Mouse (Mus musculus) pancreas, adult 10 weeks (tissue): ENCODE results near the gene Copg1. TPM values are rescaled to one million over a fixed set of nuclear protein-coding genes. Genes with fewer than 3 reads are reported as not detected.

Source experiments
- polyA plus RNA-seq: library from polyadenylated mRNA; stranded (reverse); fragments of 350-450 nt; fragmentation: Illumina TruSeq; extraction: RNeasy Lipid Tissue Mini Kit (QIAGEN cat#74804); gene quantifications from one replicate; pipeline ENCODE4 v1.2.3, GENCODE M21; 2015; ENCODE audit warnings: low read depth, low replicate concordance; ENCODE audit not compliant: insufficient read depth

The Copg1 gene
- polyA plus RNA-seq = 33.3 TPM

DNA sequence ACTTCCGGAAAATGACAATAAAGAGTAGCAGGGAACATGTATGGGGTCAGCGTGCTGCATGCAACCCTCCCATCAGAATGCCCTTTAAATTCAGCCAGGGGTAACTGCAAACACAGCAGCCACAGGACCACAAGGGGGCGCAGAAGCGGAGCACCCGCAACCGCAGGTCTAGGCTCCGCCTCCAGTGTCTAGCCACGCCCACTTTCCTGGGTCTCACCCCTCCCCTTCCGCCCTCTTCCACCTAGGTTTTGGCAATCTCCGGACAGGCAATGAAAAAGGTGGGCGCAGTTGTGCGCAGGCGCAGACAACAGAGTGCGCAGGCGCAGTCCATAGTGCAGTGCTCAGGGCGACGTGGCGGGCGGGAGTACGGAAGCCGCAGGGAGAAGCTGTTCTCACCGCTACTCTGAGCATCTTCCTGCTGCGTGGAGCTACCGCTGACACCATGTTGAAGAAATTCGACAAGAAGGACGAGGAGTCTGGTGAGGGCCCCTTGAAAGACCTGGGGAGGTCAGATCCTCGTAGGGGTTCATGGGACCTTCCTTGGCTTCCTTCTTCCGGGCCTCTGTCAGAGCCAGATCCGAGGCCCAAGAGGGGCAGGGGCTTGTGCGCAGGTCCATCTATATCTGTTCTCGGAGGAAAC is at the start of gene Copg1:
Gene Copg1, plus strand, starts transcription at position 221 of the 640 bp plus-strand sequence.

DNA sequence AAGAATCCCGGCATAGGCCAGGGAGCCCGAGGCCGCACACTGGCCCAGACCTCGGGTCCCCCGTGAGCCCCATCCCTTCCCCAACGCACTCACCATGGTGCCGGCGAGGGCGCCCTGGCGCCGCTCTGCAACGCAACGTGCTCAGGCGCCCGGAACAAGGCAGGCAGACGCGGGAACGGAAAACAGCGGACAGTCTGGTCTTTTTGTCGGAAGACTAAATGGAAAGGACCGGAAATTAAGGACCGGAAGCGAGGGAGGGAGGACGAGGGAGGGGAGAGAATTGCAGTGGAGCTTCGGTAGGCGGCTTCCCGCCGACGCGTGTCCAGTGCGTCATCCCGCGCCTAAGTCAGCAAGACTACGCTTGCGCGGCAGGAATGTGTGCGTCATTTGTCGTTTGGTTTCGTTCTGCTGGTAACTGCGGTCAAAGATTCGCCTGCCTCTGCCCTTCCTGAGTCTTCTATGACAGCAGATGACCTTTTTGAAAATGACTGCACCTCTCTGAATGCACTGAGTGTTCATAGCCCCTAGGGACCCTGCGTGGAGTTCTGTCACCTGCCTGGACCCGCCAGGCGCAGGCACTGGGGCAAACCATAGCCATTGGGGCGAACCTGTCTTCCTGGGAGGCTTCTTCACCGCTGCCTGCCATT is 48.9 kb upstream of the Copg1 start, which contains the start of gene Isy1:
Gene Isy1, minus strand, starts transcription at position 248 of the 647 bp plus-strand sequence.

DNA sequence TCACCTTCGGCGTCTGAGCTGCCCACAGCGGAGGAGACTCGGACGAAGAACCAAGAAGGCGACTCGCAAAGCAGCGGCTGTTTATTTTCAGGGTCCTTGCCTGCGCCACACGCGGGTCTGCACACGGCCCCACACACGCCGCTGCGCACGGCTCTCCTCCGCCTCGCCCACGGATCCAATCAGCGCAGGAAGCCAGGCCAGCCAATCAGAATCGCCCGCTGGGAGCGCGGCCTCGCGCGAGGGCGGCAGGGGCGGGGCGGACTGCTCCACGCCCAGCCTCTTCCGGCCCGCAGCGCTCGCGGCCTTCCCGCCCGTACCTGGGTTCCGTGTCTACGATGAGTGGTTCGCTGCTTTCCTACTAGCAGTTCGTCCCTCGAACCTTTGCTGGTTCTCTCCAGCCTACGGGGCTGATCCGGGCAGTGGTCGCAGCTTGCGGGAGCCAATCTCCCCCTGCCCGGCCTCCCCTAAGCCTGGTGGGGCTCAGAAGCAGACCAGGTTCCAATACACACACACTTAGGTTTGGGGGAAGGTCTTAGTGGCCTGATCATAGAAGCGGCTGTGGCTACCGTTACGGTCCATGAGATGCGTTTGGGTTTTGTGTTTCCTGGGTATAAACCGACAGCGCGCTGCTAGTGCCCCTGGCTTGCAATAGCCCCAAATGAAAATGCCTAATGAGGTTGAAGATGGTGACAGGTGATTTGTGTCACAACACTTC is 36.6 kb upstream of the Copg1 start, which contains the start of gene Cnbp:
Gene Cnbp, minus strand, starts transcription at position 207 of the 715 bp plus-strand sequence.

DNA sequence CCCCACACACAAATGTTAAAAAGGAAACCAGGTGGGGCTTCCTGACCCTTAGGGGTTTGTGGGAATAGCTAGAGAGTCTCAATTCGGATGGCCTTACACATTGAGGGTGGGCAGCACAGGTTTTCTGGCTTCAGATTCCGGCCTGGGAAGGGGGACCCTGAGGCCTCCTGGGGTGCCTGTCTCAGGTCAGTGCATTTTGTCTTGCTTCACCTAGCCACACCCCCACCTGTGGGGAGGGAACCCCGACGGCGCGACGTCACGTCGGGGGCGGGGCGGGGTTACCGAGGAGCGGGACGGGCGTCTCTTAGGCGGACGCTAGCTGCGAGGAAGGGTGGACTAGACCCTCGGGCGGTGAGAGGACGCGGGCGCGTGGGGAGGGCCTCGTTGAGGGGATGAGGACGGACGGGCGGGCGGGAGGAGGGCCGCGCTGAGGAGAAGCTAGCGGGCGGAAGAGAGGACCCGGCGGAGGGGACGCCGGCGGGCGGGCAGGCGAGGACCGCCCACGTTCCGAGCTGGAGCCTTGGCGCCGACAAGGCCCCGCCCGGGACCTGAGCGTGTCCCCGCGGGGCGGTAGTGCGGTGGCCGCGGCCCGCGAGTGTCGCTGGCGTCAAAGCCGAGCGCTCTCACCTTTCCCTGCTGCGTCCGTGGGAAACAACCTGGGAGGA is 26.2 kb downstream of the Copg1 start, which contains the start of gene Hmces:
Gene Hmces, plus strand, starts transcription at position 275 of the 665 bp plus-strand sequence.

Other genes with a start within 250 kb of the Copg1 start
- 1.2 TPM for gene Aplf, start 215.6 kb upstream of the Copg1 start, polyA plus RNA-seq
- 1.2 TPM for gene Efcc1, start 156.9 kb upstream of the Copg1 start, polyA plus RNA-seq
- gene Gp9, start 109.7 kb upstream of the Copg1 start, polyA plus RNA-seq = not detected
- 4.3 TPM for gene Rab43, start 75.7 kb upstream of the Copg1 start, polyA plus RNA-seq
- 0.72 TPM for gene Gm45140, start 52.0 kb upstream of the Copg1 start, polyA plus RNA-seq
- gene Isy1, start 49.0 kb upstream of the Copg1 start, polyA plus RNA-seq = 3.9 TPM
- 82.7 TPM for gene Cnbp, start 36.7 kb upstream of the Copg1 start, polyA plus RNA-seq
- 7.3 TPM for gene Hmces, start 26.1 kb downstream of the Copg1 start, polyA plus RNA-seq
- not detected for gene H1fx, start 93.8 kb downstream of the Copg1 start, polyA plus RNA-seq
- 53.5 TPM for gene Rab7, start 157.5 kb downstream of the Copg1 start, polyA plus RNA-seq
- 44.7 TPM for gene Rpn1, start 196.7 kb downstream of the Copg1 start, polyA plus RNA-seq